Mouse (Mus musculus) cortical plate, adult 2 months (tissue): Measurements from ENCODE around the gene Mapk8ip1.

Experiments used
- CTCF ChIP-seq: fragments of 200-500 bp; IDR thresholded peaks from 2 replicates; pipeline ENCODE4 v1.5.1; 2011; ENCODE audit warnings: mild to moderate bottlenecking, control low read depth, low read length; ENCODE audit not compliant: insufficient read depth; ENCODE audit errors: extremely low read depth
- POLR2A ChIP-seq: fragments of 200-500 bp; IDR thresholded peaks from 2 replicates; pipeline ENCODE4 v1.6.1; 2011; ENCODE audit warnings: mild to moderate bottlenecking, low read length, control low read depth; ENCODE audit not compliant: insufficient read depth; ENCODE audit errors: extremely low read depth

DNA sequence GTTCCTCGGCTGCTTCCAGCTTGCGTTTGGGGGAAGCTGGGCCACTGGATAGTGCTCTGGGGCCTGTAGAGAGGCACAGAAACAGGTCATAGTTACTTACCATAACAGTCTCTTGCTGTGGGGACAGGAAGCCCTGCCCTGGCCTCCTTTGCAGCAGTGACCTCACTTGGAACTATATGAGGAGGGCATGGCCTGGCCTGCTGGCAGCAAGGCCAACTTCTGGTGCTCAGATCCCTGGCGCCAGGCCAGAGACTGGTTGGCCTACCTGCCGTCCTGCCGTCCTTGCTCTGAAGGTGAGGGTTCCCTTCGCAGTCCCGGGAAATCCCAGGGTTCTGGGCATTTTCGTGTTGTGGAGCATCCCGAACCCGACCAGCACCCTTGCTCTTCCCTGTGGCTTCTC is 10.6 kb upstream of the Mapk8ip1 start:
- TF ChIP-seq POLR2A (no peak), CTCF (no peak)
